Mouse (Mus musculus): ENCODE data around the gene Gm10447. TPM values are rescaled to one million over a fixed set of nuclear protein-coding genes. Genes with fewer than 3 reads are reported as not detected.

Gene Gm10447
- polyA plus RNA-seq (2014; fragmentation: Illumina TruSeq; extraction: RNeasy Lipid Tissue Mini Kit (QIAGEN cat#74804); ENCODE audit: low read depth, low replicate concordance): 0.19 TPM

GRCm38 (mm10) chr11:53456474-53457371 lies at the start of gene Gm10447, which contains the start of gene Shroom1:
TSS of gene Gm10447 (minus strand) at chr11:53457110.
TSS of gene Shroom1 (plus strand) at chr11:53457205.

DNA sequence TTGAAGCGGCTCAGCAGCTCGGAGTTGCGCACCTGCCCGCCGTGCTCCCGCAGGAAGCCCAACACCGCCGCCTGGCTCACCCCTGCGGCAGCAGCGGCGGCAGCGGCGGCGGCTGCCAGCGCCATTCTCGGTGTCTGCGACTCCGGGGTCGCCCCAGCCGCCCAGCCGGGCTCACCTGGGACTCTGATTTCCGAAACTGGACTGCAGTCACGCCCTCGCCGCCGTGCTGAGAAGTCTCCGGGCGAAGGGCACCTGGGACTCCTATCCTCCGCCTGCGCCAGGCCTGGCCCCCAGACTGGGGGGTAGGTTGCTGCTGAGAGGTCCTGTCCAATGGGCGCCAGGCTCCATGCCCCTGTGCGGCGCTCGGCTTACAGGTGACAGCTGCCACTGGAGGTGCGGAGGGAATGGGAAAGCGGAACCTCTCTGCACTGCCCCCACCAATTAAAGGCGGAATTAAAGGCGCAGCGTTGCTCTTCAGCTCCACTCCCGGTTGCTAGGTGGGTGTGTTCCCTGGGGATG lies 22.9 kb upstream of the Gm10447 start, which contains the start of the genes Gm9945 and Sowaha:
Gene Gm9945 (plus strand): TSS at position 384 of the 519 bp plus-strand sequence.
Gene Sowaha (minus strand): TSS at position 492 of the 519 bp plus-strand sequence.

DNA sequence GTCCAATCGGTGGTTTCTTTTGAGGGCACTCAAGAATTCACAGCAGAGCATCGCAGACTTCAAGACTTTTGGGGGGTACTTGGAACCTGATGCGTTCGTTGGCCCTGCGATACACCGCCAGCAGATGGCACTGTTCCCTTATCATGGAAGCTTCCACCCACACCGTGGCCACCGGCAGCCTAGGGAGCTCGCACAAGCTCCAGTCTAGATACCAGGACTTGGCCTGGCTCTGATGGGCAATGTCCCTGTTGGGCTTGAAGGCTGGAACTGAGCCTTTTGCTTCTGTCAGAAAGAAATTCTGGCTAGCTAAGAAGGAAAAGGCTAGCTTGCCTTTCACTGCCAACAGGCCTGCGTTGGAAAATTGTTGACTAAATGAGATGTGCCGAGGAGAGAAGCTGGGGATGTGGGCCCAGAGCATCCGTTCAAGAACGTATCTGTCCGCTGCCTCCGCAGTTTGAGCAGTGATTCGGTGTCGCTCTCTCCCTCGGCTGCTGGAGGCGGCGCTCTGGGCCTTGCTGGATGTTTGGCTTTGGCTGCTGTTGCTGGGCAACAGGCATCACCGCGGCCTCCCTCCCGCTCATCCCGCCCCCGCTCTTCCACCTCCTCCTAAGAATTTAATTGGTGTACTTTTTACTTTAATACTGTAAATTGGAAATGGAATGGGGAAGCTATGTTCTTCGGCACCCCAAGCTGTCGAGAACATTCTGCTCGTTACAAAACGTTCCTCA lies 13.2 kb upstream of the Gm10447 start, which contains the start of gene Gm9837:
Gene Gm9837 (minus strand): TSS at position 512 of the 728 bp plus-strand sequence.

DNA sequence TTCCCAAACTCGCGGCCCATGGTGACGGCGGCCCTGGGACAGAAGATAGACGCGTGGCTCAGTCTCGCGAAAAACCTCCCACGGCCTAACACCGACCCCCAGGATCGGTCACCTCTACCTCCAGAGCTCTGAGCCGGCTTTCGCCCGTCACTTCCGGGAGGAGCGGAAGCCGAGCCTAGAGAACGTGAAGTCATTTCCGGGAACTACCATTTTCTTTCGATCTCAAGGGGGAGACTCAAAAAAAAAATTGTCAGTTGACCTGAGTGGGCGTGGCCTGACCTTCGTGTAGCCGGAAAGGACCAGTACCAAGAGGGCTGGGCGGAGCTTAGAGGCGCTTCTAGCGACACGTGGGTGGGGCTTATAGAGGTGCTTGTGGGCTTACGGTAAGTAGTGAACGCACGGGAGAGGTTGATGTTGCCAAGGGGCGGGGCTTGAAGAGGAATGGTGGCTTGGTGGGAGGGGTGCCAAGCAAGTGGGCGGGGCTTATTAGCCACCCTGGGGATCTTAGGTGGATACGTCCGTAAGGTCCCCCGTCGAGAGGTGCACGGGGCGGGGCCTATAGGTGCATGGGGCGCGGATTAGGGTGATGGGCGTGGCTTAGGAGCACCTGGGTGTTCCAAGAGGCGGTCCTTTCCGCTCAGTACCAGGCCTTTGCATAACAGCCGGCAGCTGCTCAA lies 26.1 kb downstream of the Gm10447 start, which contains the start of the genes Uqcrq and Gdf9:
Gene Uqcrq (minus strand): TSS at position 162 of the 677 bp plus-strand sequence.
Gene Gdf9 (plus strand): TSS at position 354 of the 677 bp plus-strand sequence.

DNA sequence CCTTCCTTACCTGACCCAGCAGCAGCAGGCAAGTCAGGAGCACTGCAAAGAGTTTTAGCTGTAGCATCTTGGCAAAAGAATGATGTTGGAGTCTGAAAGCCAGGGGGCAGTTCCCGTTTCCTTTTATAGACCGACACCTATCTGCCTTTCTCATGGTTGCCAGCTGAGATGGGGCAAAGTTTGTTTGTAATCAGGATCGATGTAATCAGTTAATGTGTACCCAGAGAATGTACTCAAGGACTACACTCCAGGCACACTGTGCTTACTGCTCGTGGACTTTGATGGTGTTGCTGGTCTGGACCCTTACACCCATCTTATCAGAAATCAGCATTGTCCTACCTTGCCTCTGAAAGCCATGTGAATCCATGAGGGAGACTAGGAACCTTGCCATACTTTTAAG lies 33.9 kb downstream of the Gm10447 start, which contains the start of gene Leap2:
Gene Leap2 (minus strand): TSS at position 135 of the 400 bp plus-strand sequence.

Other genes with a start within 250 kb of the Gm10447 start
- gene Hspa4, start 156.7 kb downstream of the Gm10447 start, polyA plus RNA-seq (2014; fragmentation: Illumina TruSeq; extraction: RNeasy Lipid Tissue Mini Kit (QIAGEN cat#74804); ENCODE audit: low read depth, low replicate concordance): 419 TPM
- 28.0 TPM for gene Zcchc10, start 132.4 kb downstream of the Gm10447 start, polyA plus RNA-seq (2014; fragmentation: Illumina TruSeq; extraction: RNeasy Lipid Tissue Mini Kit (QIAGEN cat#74804); ENCODE audit: low read depth, low replicate concordance)
- gene Aff4, start 106.3 kb downstream of the Gm10447 start, polyA plus RNA-seq (2014; fragmentation: Illumina TruSeq; extraction: RNeasy Lipid Tissue Mini Kit (QIAGEN cat#74804); ENCODE audit: low read depth, low replicate concordance): 181 TPM
- gene Leap2, start 33.9 kb downstream of the Gm10447 start, polyA plus RNA-seq (2014; fragmentation: Illumina TruSeq; extraction: RNeasy Lipid Tissue Mini Kit (QIAGEN cat#74804); ENCODE audit: low read depth, low replicate concordance): not detected
- gene Uqcrq, start 26.3 kb downstream of the Gm10447 start, polyA plus RNA-seq (2014; fragmentation: Illumina TruSeq; extraction: RNeasy Lipid Tissue Mini Kit (QIAGEN cat#74804); ENCODE audit: low read depth, low replicate concordance): 42.0 TPM
- not detected for gene Gdf9, start 26.1 kb downstream of the Gm10447 start, polyA plus RNA-seq (2014; fragmentation: Illumina TruSeq; extraction: RNeasy Lipid Tissue Mini Kit (QIAGEN cat#74804); ENCODE audit: low read depth, low replicate concordance)
- gene Shroom1, start 95 bp upstream of the Gm10447 start, polyA plus RNA-seq (2014; fragmentation: Illumina TruSeq; extraction: RNeasy Lipid Tissue Mini Kit (QIAGEN cat#74804); ENCODE audit: low read depth, low replicate concordance): not detected
- gene Gm9837, start 13.4 kb upstream of the Gm10447 start, polyA plus RNA-seq (2014; fragmentation: Illumina TruSeq; extraction: RNeasy Lipid Tissue Mini Kit (QIAGEN cat#74804); ENCODE audit: low read depth, low replicate concordance): not detected
- gene Gm9945, start 23.1 kb upstream of the Gm10447 start, polyA plus RNA-seq (2014; fragmentation: Illumina TruSeq; extraction: RNeasy Lipid Tissue Mini Kit (QIAGEN cat#74804); ENCODE audit: low read depth, low replicate concordance): not detected
- 3.4 TPM for gene Sowaha, start 23.2 kb upstream of the Gm10447 start, polyA plus RNA-seq (2014; fragmentation: Illumina TruSeq; extraction: RNeasy Lipid Tissue Mini Kit (QIAGEN cat#74804); ENCODE audit: low read depth, low replicate concordance)
- 24.3 TPM for gene Sept8, start 62.1 kb upstream of the Gm10447 start, polyA plus RNA-seq (2014; fragmentation: Illumina TruSeq; extraction: RNeasy Lipid Tissue Mini Kit (QIAGEN cat#74804); ENCODE audit: low read depth, low replicate concordance)
- gene Kif3a, start 110.3 kb upstream of the Gm10447 start, polyA plus RNA-seq (2014; fragmentation: Illumina TruSeq; extraction: RNeasy Lipid Tissue Mini Kit (QIAGEN cat#74804); ENCODE audit: low read depth, low replicate concordance): 12.0 TPM
- gene Il4, start 161.6 kb upstream of the Gm10447 start, polyA plus RNA-seq (2014; fragmentation: Illumina TruSeq; extraction: RNeasy Lipid Tissue Mini Kit (QIAGEN cat#74804); ENCODE audit: low read depth, low replicate concordance): not detected
- not detected for gene Il13, start 177.6 kb upstream of the Gm10447 start, polyA plus RNA-seq (2014; fragmentation: Illumina TruSeq; extraction: RNeasy Lipid Tissue Mini Kit (QIAGEN cat#74804); ENCODE audit: low read depth, low replicate concordance)